Mouse (Mus musculus) NIH3T3 (cell line): ENCODE results near the gene Cd79b.
A peak's percentile ranks its signal among the peaks of the same experiment; 100 is the strongest.

Experiments
- DNase-seq: peaks from one replicate; pipeline ENCODE4 v3.0.0-alpha.2; 2012; ENCODE audit warnings: low read depth

Gene Cd79b

DNA sequence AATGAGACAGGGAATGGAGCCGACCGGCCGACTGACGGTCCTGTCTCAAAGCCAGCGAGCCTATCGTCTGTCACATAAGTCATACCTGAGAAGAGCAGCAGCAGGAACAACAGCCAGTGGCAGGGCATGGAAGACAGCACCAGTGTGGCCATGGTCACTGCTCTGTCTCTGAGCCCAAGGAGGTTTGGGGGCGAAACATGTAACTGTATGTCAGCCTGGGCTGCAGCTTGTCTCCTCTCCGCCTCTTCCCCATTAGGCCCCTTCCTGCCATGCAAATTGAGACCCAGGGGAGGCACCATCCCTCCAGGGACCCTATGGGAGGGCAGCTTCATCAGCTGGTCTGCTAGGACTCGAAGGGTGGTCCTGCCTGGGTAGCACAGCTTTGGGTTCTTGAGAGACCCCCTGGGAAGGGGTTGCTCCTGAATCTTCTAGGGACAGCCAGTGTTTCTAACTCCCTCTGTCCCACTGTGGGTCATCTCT is at the start of gene Cd79b:
TSS of gene Cd79b (minus strand) at position 430 of the 480 bp plus-strand sequence.
- DNase-seq, result no peak

DNA sequence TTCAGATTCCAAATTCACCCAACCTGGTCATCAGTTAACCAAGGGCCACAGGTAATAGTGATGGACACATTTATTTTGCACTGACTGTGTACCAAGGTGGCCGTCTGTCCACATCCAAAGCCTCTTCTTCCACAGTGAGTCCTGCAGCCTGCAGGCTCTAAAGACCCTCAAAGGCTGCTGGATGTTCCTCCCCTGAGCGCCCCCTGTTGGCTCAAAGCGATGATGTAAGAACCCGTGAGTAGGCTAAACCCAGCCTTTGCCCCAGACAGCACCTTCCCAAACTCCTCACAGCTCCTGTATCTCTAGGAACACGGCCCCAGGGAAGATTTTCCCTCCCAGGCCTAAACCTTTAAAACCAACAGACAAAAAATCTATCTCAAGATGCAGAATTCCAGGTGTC is 44.8 kb upstream of the Cd79b start:
- peak; percentile 20 for DNase-seq

- no peak for DNase-seq
These were observed 41.0 kb upstream of the Cd79b start for GRCm38 (mm10) chr11:106355382-106356128.

DNA sequence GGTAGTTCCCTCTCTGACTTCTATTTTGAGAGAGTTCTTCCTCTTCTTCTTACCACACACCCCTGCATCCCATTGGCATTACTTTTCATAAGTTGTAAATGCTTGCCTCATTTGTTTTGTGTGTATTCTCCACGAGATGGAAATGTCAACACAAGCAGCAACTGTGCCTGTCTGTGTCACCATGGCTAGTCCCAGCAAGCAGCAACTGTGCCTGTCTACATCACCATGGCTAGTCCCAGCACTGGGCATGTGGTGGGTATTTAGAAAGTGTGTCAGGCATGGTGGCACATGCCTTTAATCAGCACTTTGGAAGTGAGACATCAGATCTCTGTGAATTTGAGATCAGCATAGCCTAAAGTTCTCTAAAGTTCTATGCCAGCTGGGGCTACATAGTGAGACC is 39.6 kb upstream of the Cd79b start:
- DNase-seq, result no peak

- DNase-seq, result no peak
These were observed 38.6 kb upstream of the Cd79b start, which contains the start of gene Scn4a for GRCm38 (mm10) chr11:106353188-106353587. Scn4a (minus strand) TSS chr11:106353288.

GRCm38 (mm10) chr11:106351941-106352340 is 37.4 kb upstream of the Cd79b start:
- DNase-seq, result no peak

DNA sequence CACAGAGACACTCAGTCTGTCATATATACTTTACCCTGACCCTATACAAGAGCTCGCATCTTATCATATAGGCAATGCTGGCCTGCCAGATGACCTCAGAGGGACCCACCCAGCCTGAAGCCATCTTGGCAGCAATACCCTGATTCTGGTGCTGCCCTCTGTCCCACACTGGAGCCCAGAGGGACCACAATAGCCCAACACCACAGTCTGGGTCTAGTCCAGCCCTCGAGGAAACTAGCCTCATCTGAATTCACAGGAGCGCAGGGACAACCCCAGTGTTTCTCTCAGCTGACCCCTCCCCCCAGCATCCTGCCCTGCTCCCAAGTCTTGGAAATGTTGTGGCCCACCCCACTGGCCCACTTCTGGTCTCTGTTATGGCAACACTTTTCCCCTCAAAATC is 36.7 kb upstream of the Cd79b start:
- DNase-seq, result no peak

GRCm38 (mm10) chr11:106350853-106351252 is 36.3 kb upstream of the Cd79b start:
- DNase-seq, result peak; percentile 45

DNA sequence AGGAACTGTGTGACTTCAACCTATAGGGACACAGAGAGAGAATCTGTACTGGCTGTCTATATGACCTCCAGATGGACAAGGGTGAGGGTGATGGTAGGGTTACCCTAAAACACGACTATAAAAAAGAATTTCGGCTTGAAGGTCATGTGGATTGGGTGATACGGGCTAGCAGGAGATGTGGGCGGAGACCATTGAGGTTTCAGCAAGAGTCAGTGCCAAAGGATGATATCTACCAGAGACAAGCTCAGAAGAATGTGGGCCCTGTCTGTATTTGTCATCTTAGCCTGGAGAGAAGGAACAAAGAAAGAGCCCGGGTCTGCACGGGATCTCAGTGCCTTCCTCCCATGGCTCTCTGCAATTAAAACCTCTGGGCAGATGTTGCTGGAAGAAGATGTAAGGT is 35.2 kb upstream of the Cd79b start:
- DNase-seq, result no peak

GRCm38 (mm10) chr11:106344910-106345309 is 30.3 kb upstream of the Cd79b start:
- DNase-seq, result no peak

- no peak for DNase-seq
These were observed 26.5 kb upstream of the Cd79b start for GRCm38 (mm10) chr11:106340990-106341520.

DNA sequence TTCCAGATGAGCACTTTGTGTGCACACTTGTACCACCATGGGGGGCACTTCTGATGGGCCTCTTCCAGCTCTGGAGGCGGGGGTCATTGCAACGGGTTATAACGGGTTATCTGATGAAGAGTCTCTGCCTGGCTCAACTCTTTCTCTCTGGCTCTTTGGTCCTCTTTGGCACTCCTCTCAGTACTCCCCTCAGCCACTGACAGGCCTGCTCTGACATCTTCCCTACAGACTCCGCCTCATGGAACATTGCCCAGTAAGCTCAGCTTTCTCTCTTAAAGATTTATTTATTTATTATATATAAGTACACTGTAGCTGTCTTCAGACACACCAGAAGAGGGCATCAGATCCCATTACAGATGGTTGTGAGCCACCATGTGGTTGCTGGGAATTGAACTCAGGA is 24.8 kb upstream of the Cd79b start:
- peak; percentile 46 for DNase-seq

GRCm38 (mm10) chr11:106338870-106339269 is 24.3 kb upstream of the Cd79b start:
- no peak for DNase-seq

GRCm38 (mm10) chr11:106338029-106338428 is 23.5 kb upstream of the Cd79b start:
- DNase-seq, result no peak

- no peak for DNase-seq
These were observed 19.5 kb upstream of the Cd79b start for GRCm38 (mm10) chr11:106334066-106334465.

- DNase-seq, result no peak
These were observed 17.9 kb upstream of the Cd79b start for GRCm38 (mm10) chr11:106332458-106332857.

DNA sequence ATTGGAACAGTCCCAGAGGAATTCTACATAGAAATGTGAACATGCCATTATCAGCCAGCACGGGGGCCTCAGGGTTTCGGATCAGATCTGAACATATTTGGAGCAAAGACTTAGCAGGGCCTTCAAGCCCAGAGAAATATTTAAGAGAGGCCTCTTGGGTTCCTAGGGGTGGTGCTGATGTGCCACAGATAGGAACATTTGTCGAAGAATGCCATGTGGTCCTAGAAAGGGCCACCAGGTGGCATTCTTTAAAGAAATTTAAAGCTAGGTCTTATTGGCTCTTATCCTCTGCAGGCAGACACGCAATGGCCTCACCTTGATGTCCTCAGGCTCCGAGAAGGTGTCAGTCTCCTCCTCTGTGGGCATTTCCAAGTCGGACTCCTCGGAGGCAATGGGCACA is 15.1 kb upstream of the Cd79b start:
- peak; percentile 50 for DNase-seq

DNA sequence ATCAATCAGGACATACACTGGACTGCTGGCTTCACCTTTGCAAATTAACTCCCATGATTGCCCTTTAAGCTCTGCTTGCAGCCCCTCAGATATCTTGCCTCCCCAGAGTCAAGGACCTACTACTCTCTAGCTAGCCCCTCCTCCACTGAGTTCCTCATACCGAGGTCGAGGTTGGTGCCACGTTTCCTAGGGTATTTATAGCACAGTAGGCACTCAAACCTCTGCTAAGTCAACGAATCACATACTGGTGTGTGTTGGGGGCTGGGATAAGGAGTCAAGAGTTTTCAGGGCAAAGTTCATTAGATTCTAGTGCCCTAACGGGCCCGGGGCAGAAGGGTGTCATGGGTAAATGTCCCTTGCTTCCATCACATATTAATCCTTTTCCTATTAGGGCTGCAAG is 14.6 kb upstream of the Cd79b start:
- DNase-seq, result no peak

DNA sequence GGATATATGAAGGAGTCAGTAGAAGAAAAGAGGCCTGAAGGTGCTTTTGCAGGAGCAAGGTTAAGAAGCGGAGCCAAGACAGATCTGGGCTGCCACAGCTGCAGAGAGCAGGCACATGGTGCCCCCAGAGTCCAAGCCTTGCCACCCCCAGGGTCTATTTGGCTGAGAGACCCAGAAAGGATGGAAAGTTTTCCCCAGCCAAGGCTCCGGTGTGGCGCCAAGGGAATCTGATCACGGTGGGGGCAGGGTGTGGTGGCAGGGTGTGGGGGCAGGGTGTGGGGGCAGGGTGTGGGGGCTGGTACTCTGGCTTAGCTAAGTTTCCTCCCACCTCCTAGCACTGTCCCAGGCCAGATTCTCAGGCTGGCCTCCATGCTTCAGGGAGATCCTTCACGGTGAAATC is 14.0 kb upstream of the Cd79b start:
- DNase-seq, result no peak

DNA sequence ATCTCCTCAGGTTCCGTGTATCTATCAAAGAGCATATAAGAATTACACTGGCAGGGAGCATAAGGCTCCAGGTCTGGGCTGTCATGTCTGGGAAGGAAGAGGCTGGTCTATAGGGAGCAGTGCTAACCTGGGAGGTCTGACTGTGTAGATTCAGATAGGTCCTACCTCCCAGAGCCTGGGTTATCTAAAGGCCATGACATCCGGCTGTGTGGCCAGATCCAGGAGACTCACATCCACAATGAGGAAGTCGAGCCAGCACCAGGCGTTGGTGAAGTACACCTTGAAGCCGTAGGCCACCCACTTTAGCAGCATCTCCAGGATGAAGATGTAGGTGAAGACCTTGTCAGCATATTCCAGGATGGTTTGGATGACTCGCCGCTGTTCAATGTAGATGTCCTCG is 11.9 kb upstream of the Cd79b start:
- DNase-seq, result no peak

- DNase-seq, result peak; percentile 83
These were observed 11.1 kb upstream of the Cd79b start for GRCm38 (mm10) chr11:106325566-106326206.

DNA sequence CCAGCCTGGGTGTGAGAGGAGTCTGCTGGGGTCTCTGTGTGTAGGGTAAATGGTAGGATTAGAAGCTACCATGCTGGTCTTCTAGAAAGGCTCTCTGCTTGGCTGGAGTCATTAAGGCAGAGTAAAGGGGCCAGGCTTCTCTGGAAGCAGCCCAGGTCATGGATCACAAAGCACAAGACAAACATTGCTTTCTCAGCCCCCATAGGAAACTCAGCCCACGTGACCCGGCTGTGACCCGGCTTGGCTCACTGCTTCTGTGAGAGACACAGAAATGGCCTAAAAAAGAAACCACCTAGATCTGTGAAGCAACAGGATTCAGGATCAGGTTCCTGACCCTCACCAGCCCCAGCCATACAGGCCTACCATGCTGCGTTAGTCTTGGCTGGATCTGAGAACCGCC is 10.3 kb upstream of the Cd79b start:
- DNase-seq, result no peak
